Mouse (Mus musculus) midbrain, embryonic 13.5 days (tissue): Measurements from ENCODE around the gene Atpif1. TPM values are rescaled to one million over a fixed set of nuclear protein-coding genes. Genes with fewer than 3 reads are reported as not detected.

ENCODE experiments used
- ATAC-seq: fragments of 200-750 bp; cut with Nextera tagmentation; 2 replicates; pipeline ENCODE4 v1.8.0; 2017; ENCODE audit warnings: mild to moderate bottlenecking, moderate TSS enrichment, moderate library complexity
- H3K27ac ChIP-seq: fragments of 300-500 bp; sonication (generic); 2 replicates; pipeline ENCODE4 v1.5.1; 2015; ENCODE audit warnings: inconsistent platforms, mild to moderate bottlenecking, moderate library complexity
- H3K27me3 ChIP-seq: fragments of 300-500 bp; sonication (generic); 2 replicates; pipeline ENCODE4 v1.6.1; 2015; ENCODE audit warnings: mild to moderate bottlenecking, inconsistent platforms
- H3K36me3 ChIP-seq: fragments of 300-500 bp; sonication (generic); 2 replicates; pipeline ENCODE4 v1.6.1; 2015; ENCODE audit warnings: mild to moderate bottlenecking, inconsistent platforms
- H3K4me1 ChIP-seq: fragments of 300-500 bp; sonication (generic); replicated peaks from 2 replicates; pipeline ENCODE4 v1.6.1; 2015; ENCODE audit warnings: inconsistent platforms
- H3K4me2 ChIP-seq: fragments of 300-500 bp; sonication (generic); replicated peaks from 2 replicates; pipeline ENCODE4 v1.6.1; 2015; ENCODE audit warnings: moderate library complexity, mild to moderate bottlenecking, inconsistent platforms
- H3K4me3 ChIP-seq: fragments of 300-500 bp; sonication (generic); replicated peaks from 2 replicates; pipeline ENCODE4 v1.5.1; 2015; ENCODE audit warnings: mild to moderate bottlenecking, inconsistent platforms
- H3K9ac ChIP-seq: fragments of 300-500 bp; sonication (generic); replicated peaks from 2 replicates; pipeline ENCODE4 v1.6.1; 2015; ENCODE audit warnings: mild to moderate bottlenecking, inconsistent platforms
- H3K9me3 ChIP-seq: fragments of 300-500 bp; sonication (generic); 2 replicates; pipeline ENCODE4 v1.6.1; 2016; ENCODE audit warnings: mild to moderate bottlenecking, inconsistent platforms
- WGBS: fragments of 180-500 bp; shearing (Covaris S2); methylation state at CpG from one replicate; pipeline ENCODE4 v1.1.7; 2015; 5-methylcytosine and 5-hydroxymethylcytosine counted together
- polyA plus RNA-seq: library from polyadenylated mRNA; unstranded; fragments of >200 nt; fragmentation: Nextera tagmentation; extraction: Ambion mirVana; gene quantifications from 2 replicates; pipeline ENCODE4 v1.2.1, GENCODE M21; 2015

The Atpif1 gene
- polyA plus RNA-seq, 1 experiment from 2014 or later: 1,327 TPM

GRCm38 (mm10) chr4:132519188-132519587, 14.3 kb downstream of the Atpif1 start:
- WGBS: 95% methylated on average over 3 of the region's 3 CpGs
- no peak for ATAC-seq
- Histone ChIP-seq H3K4me3 (no peak overlapping the region), H3K27ac (no peak overlapping the region), H3K36me3 (no peaks in the 10 kb centered on the region), H3K9ac (no peak overlapping the region), H3K9me3 (no peaks in the 10 kb centered on the region), H3K4me1 (peaks cover 13% of the 10 kb centered on the region), H3K27me3 (peaks cover 3% of the 10 kb centered on the region), H3K4me2 (no peak overlapping the region)

GRCm38 (mm10) chr4:132518066-132518465, 15.4 kb downstream of the Atpif1 start:
- WGBS: 91% methylated on average over 8 of the region's 8 CpGs
- no peak overlapping the region for H3K4me2 ChIP-seq
- no peak overlapping the region for H3K9ac ChIP-seq
- peaks cover 13% of the 10 kb centered on the region for H3K27me3 ChIP-seq
- ATAC-seq: no peak
- H3K27ac ChIP-seq: no peak overlapping the region
- H3K4me1 ChIP-seq: peaks cover 14% of the 10 kb centered on the region
- no peaks in the 10 kb centered on the region for H3K9me3 ChIP-seq
- no peaks in the 10 kb centered on the region for H3K36me3 ChIP-seq
- H3K4me3 ChIP-seq: no peak overlapping the region

- ATAC-seq: peak; percentile 93
- Histone ChIP-seq H3K4me3 (peak overlapping the region; percentile 46), H3K27me3 (peaks cover 23% of the 10 kb centered on the region), H3K4me2 (peak overlapping the region; percentile 92), H3K36me3 (no peaks in the 10 kb centered on the region), H3K4me1 (peaks cover 14% of the 10 kb centered on the region), H3K9ac (peak overlapping the region; percentile 37), H3K27ac (peak overlapping the region; percentile 47), H3K9me3 (no peaks in the 10 kb centered on the region)
- WGBS: 19% methylated on average over 22 of the region's 22 CpGs
Observed at GRCm38 (mm10) chr4:132515369-132516155, 17.9 kb downstream of the Atpif1 start.

- H3K4me3 ChIP-seq: peak overlapping the region; percentile 46
- H3K4me1 ChIP-seq: peaks cover 14% of the 10 kb centered on the region
- no peaks in the 10 kb centered on the region for H3K36me3 ChIP-seq
- ATAC-seq: no peak
- H3K27ac ChIP-seq: 0 out of 2 replicates have a peak overlapping the region, but pooled peaks have one; percentile 45
- H3K4me2 ChIP-seq: peak overlapping the region; percentile 92
- WGBS: 1% methylated on average over 21 of the region's 21 CpGs
- H3K9ac ChIP-seq: peak overlapping the region; percentile 37
- H3K27me3 ChIP-seq: peaks cover 23% of the 10 kb centered on the region
- H3K9me3 ChIP-seq: no peaks in the 10 kb centered on the region
Observed at GRCm38 (mm10) chr4:132514555-132515135, 18.8 kb downstream of the Atpif1 start.

GRCm38 (mm10) chr4:132513395-132514273, 19.8 kb downstream of the Atpif1 start:
- Histone ChIP-seq H3K9me3 (no peaks in the 10 kb centered on the region), H3K27me3 (peaks cover 23% of the 10 kb centered on the region), H3K36me3 (no peaks in the 10 kb centered on the region), H3K4me1 (peaks cover 23% of the 10 kb centered on the region), H3K4me3 (no peak overlapping the region), H3K4me2 (no peak overlapping the region), H3K27ac (no peak overlapping the region), H3K9ac (no peak overlapping the region)
- no peak for ATAC-seq
- whole genome bisulfite sequencing: 35% methylated on average over 14 of the region's 14 CpGs

GRCm38 (mm10) chr4:132512080-132512479, 21.4 kb downstream of the Atpif1 start:
- Histone ChIP-seq H3K9me3 (no peaks in the 10 kb centered on the region), H3K36me3 (no peaks in the 10 kb centered on the region), H3K27ac (no peak overlapping the region), H3K4me2 (no peak overlapping the region), H3K27me3 (peaks cover 23% of the 10 kb centered on the region), H3K9ac (no peak overlapping the region), H3K4me1 (peaks cover 23% of the 10 kb centered on the region), H3K4me3 (no peak overlapping the region)
- 78% methylated on average over 3 of the region's 3 CpGs for WGBS
- no peak for ATAC-seq

- peak within 1 kb of the TSS; percentile 84 for H3K27ac ChIP-seq
- peak within 1 kb of the TSS; percentile 95 for H3K4me2 ChIP-seq
- H3K36me3 ChIP-seq: no peaks in the 10 kb centered on the region
- no peaks in the 10 kb centered on the region for H3K9me3 ChIP-seq
- peaks cover 18% of the 10 kb centered on the region for H3K4me1 ChIP-seq
- H3K9ac ChIP-seq: peak within 1 kb of the TSS; percentile 79
- peaks cover 23% of the 10 kb centered on the region for H3K27me3 ChIP-seq
- H3K4me3 ChIP-seq: peak within 1 kb of the TSS; percentile 78
- under 1% methylated on average over 32 of the region's 32 CpGs for WGBS
- ATAC-seq: peak; percentile 94
Observed at GRCm38 (mm10) chr4:132510352-132510798, 23.1 kb downstream of the Atpif1 start, which contains the start of gene Sesn2. Gene Sesn2, minus strand, starts transcription at chr4:132510501.

GRCm38 (mm10) chr4:132509621-132510296, 23.7 kb downstream of the Atpif1 start:
- peaks cover 23% of the 10 kb centered on the region for H3K27me3 ChIP-seq
- H3K36me3 ChIP-seq: no peaks in the 10 kb centered on the region
- peak overlapping the region; percentile 79 for H3K9ac ChIP-seq
- under 1% methylated on average over 52 of the region's 52 CpGs for WGBS
- peaks cover 15% of the 10 kb centered on the region for H3K4me1 ChIP-seq
- peak overlapping the region; percentile 95 for H3K4me2 ChIP-seq
- no peaks in the 10 kb centered on the region for H3K9me3 ChIP-seq
- ATAC-seq: peak; percentile 79
- H3K27ac ChIP-seq: peak overlapping the region; percentile 84
- H3K4me3 ChIP-seq: peak overlapping the region; percentile 78

GRCm38 (mm10) chr4:132507210-132507609, 26.2 kb downstream of the Atpif1 start:
- H3K4me2 ChIP-seq: no peak overlapping the region
- no peak overlapping the region for H3K27ac ChIP-seq
- no peaks in the 10 kb centered on the region for H3K9me3 ChIP-seq
- H3K4me3 ChIP-seq: no peak overlapping the region
- H3K9ac ChIP-seq: no peak overlapping the region
- H3K27me3 ChIP-seq: peaks cover 9% of the 10 kb centered on the region; the same call in 1 of the 2 replicates
- peaks cover 9% of the 10 kb centered on the region for H3K4me1 ChIP-seq
- no peaks in the 10 kb centered on the region for H3K36me3 ChIP-seq
- ATAC-seq: no peak
- 38% methylated on average over 2 of the region's 2 CpGs for WGBS

- H3K4me1 ChIP-seq: peaks cover 9% of the 10 kb centered on the region
- H3K27ac ChIP-seq: no peak overlapping the region
- 75% methylated on average over 6 of the region's 6 CpGs for WGBS
- no peak for ATAC-seq
- no peak overlapping the region for H3K4me2 ChIP-seq
- H3K9me3 ChIP-seq: no peaks in the 10 kb centered on the region
- no peak overlapping the region for H3K4me3 ChIP-seq
- H3K27me3 ChIP-seq: peaks cover 4% of the 10 kb centered on the region; the same call in 1 of the 2 replicates
- no peaks in the 10 kb centered on the region for H3K36me3 ChIP-seq
- H3K9ac ChIP-seq: no peak overlapping the region
Observed at GRCm38 (mm10) chr4:132506250-132506649, 27.2 kb downstream of the Atpif1 start.

- H3K36me3 ChIP-seq: no peaks in the 10 kb centered on the region
- H3K9ac ChIP-seq: no peak overlapping the region
- H3K4me3 ChIP-seq: no peak overlapping the region
- H3K9me3 ChIP-seq: no peaks in the 10 kb centered on the region
- 29% methylated on average over 10 of the region's 10 CpGs for WGBS
- H3K4me1 ChIP-seq: peaks cover 9% of the 10 kb centered on the region
- H3K27me3 ChIP-seq: no peaks in the 10 kb centered on the region; the same call in 1 of the 2 replicates
- no peak for ATAC-seq
- no peak overlapping the region for H3K27ac ChIP-seq
- H3K4me2 ChIP-seq: no peak overlapping the region
Observed at GRCm38 (mm10) chr4:132505800-132506199, 27.7 kb downstream of the Atpif1 start.
